Mouse (Mus musculus) G1E-ER4 (cell line): ENCODE measurements around the gene Wfdc21. TPM values are rescaled to one million over a fixed set of nuclear protein-coding genes. Genes with fewer than 3 reads are reported as not detected.

Source experiments
- GATA1 ChIP-seq: IDR thresholded peaks from one replicate; pipeline ENCODE4 v1.8.0; 2012; ENCODE audit warnings: low read length, inconsistent platforms
- polyA plus RNA-seq: library from polyadenylated mRNA; stranded (reverse); fragments of >175 nt; gene quantifications from 2 replicates; pipeline ENCODE4 v1.2.3, GENCODE M21; 2012

Gene Wfdc21
- not detected in 2 replicates for polyA plus RNA-seq

DNA sequence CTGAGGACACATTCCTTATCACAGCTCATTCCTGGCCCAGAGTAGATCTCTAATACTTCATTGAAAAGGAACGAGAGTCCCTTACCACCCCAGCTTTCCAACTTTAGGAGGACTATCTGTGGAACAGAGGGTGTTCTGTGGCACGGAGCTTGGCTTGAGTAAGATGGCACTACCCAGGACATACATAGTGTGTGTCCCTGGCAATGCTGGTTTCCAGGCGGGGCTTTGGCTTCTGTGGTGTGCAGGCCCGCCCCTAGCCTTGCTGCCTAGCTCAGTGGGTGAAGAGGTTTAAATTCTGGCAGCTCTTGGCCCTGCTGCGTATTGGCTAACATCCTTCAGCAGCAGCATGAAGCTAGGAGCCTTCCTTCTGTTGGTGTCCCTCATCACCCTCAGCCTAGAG, at the start of gene Wfdc21:
Wfdc21 (plus strand) TSS at position 260 of the 400 bp plus-strand sequence.
- no peak for TF ChIP-seq GATA1

GRCm38 (mm10) chr11:83703705-83704104, 43.0 kb upstream of the Wfdc21 start, which contains the start of gene Wfdc17:
Wfdc17 (plus strand) TSS chr11:83703991.
- no peak for TF ChIP-seq GATA1

- no peak for TF ChIP-seq GATA1
Observed at GRCm38 (mm10) chr11:83708715-83709114, 38.0 kb upstream of the Wfdc21 start, which contains the start of gene Wfdc18. Wfdc18 (plus strand) TSS chr11:83709015.

DNA sequence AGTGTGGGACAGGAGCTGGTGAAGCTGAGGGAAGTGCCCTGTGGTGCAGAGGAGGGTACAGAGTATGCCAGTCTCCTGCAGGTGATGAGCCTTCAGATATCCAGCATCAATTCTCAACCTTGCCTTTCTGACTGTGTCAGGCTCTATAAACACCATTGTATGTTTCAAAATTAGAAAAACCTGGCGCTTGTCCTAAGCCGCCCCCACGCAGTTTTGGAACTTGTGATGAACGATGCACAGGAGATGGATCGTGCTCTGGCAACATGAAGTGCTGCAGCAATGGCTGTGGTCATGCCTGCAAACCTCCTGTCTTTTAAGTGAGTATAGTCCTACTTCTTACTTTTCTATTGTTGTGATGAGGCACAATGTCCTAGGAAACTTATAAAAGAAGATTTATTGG, 37.1 kb upstream of the Wfdc21 start:
- TF ChIP-seq GATA1: no peak

- TF ChIP-seq GATA1: no peak
Observed at GRCm38 (mm10) chr11:83712671-83713070, 34.1 kb upstream of the Wfdc21 start.

- TF ChIP-seq GATA1: no peak
Observed at GRCm38 (mm10) chr11:83713925-83714324, 32.8 kb upstream of the Wfdc21 start.

- no peak for TF ChIP-seq GATA1
Observed at GRCm38 (mm10) chr11:83717042-83717665, 29.6 kb upstream of the Wfdc21 start.

DNA sequence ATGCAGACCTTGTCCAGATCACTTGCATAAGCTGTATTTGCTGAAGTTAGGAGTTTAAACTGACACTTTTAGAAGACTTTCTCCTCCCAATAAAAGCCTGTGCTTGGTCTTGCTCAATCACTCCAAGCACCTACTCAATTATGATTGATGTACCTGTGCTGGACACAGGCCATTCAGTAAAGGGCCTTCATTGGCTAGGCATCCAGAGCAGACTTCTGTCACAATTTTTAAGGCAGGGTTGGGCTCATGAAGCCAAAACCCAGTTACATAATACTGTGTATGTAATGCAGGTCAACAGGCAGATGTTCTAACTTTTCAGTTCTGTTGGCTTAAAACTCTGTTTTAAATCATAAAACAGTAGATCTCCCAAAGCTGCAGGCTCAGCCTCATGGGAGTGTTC, 26.0 kb upstream of the Wfdc21 start:
- TF ChIP-seq GATA1: no peak

- TF ChIP-seq GATA1: no peak
Observed at GRCm38 (mm10) chr11:83728757-83729432, 17.8 kb upstream of the Wfdc21 start.

DNA sequence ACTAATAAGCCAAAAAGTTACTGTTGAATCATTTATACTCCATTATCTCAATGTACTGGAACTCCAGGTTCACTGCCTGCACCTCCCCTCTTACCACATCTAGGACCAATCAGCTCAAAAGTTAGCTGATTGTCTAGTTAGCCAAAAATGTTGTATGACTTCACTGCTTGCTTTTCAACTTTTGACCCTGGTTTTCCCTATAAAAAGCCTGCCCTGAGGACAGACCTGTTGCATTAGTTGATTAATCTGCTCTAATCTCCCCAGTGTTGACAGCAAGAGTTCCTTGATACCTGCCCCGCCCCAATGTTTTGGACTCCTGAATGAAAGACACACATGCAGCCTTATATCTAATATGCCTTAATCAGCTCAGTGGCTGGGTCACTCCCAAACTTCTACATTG, 15.6 kb upstream of the Wfdc21 start:
- no peak for TF ChIP-seq GATA1

DNA sequence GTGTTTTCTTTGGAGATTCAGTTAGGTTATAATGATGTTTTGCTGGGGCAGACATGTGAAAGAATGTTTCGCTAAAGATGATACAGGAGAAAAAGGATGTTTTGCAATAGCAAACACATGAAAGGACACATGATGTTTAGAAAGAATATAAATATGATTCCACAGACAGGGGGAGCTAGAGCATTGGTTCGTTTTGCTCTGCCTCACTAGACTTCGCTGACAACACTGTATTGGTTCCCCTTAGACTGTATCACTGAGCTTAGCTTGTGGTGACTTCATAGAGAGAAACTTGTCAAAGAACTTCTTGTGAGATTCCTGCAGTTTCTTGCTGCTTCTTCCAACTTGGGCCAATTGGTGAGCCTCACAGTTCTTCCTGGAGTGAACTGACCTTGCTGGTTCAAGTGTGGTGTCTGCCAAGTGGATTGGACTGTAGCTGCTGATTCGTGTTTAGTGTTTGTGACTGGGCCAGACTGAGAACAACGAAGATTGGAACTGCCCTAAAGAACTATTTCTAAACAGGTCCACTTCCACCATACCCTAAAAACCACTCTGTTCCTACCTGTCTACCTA, 13.6 kb upstream of the Wfdc21 start:
- TF ChIP-seq GATA1: no peak

GRCm38 (mm10) chr11:83734215-83734614, 12.5 kb upstream of the Wfdc21 start:
- no peak for TF ChIP-seq GATA1

- TF ChIP-seq GATA1: no peak
Observed at GRCm38 (mm10) chr11:83735881-83736280, 10.9 kb upstream of the Wfdc21 start.

DNA sequence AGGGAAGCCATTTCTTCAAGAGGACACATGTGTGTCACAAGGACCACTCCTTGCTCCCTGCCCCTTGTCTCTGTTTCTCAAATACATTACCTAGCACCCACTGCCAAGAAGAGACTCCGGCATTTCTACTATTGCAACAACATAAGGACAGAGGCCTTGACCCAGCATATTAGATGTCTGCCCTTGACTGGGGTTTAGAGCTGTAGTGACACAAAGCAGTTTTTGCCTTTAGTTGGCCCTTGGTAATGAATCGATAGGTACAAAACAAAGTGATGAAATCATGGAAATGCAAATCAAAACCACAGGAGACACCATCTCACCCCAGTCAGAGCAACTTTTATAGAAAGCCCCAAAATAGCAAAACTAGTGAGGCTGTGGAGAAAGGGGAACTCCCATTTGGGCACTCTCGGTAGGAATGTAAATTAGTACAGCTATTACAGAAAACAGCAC, 9.6 kb upstream of the Wfdc21 start:
- TF ChIP-seq GATA1: no peak

DNA sequence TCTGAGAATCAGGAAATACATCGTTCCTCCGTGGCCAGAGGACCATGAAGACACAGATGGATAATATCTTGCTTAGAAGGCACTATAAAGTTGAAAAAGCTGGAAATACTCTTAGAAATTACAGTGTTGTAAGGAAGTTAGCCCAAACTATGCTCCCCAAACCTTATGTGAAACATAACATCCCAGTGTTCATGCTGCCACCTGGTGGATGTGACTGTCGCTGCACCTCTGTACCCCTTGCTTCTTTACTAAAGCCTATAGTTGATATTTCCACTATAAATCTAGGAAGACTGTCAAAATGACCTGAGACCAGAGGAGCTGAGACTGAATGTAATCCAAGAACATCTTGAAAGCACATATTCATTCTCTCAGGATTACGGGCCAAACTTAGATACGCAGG, 7.5 kb upstream of the Wfdc21 start:
- no peak for TF ChIP-seq GATA1

DNA sequence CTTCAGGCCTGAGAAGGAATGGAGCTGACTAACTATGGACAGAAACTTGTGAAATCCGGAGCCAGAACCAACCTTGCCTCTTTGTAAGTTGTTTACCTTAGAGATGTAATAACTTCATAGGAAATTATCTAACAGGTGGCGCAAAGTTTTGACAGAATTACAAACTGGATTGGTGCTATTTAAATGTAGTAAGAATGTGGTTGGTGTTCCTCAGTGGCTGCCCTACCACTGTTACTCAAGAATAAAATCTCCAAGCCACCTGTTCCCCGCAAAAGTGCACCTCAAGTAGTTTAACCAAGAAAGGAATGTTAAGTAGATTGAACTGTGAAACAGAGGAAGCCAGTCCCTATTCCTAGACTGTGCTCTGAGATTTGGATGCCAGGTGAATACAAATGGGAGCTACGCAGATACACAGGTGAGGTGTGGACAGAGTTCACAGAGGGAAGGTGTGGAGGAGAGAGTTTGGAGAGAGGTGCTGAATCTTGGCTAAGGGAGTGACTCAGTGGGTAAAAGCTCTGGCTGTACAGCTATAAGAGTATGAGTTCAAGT, 6.2 kb upstream of the Wfdc21 start:
- TF ChIP-seq GATA1: no peak
